Mouse (Mus musculus): ENCODE results near the gene Ctbp2. TPM values are rescaled to one million over a fixed set of nuclear protein-coding genes. Genes with fewer than 3 reads are reported as not detected.
"Not testable (repeated sequence)": the region's sequence is repeated elsewhere in the genome, so short reads cannot be mapped to it uniquely, and the experiment has no call there.

The Ctbp2 gene
- total and polyA plus RNA-seq, 2 experiments from 2014 or later = 29.1 to 64.8 TPM

GRCm38 (mm10) chr7:133101070-133101469 is 23.1 kb downstream of the Ctbp2 start:
- H3K36me3 ChIP-seq (ENCODE audit: insufficient read depth, low read length) = no peaks in the 10 kb centered on the region
- H3K9ac ChIP-seq (replicated peaks; ENCODE audit: low read length, poor library complexity, severe bottlenecking) = no peak overlapping the region
- TF ChIP-seq CTCF (IDR thresholded peaks at IDR 0.05) = no peak
- H3K4me3 ChIP-seq (ENCODE audit: low read depth, low read length) = no peak overlapping the region
- H3K9me3 ChIP-seq (ENCODE audit: low read length) = no peaks in the 10 kb centered on the region
- peaks cover 3% of the 10 kb centered on the region; the same call in 1 of the 2 replicates for H3K4me1 ChIP-seq (ENCODE audit: insufficient read depth, low read length)
- ATAC-seq (ENCODE audit: low FRiP score) (no peak), DNase-seq (ENCODE audit: low spot score) (no peak)
- no peak overlapping the region for H3K4me2 ChIP-seq (ENCODE audit: low read depth, low read length, poor library complexity, severe bottlenecking)
- no peaks in the 10 kb centered on the region for H3K27me3 ChIP-seq (ENCODE audit: insufficient read depth, low read length)
- WGBS = 86% methylated on average over 6 of the region's 6 CpGs
- H3K27ac ChIP-seq (ENCODE audit: low read depth, low read length) = no peak overlapping the region

- Histone ChIP-seq H3K4me3 (ENCODE audit: low read depth, low read length) (no peak overlapping the region), H3K36me3 (ENCODE audit: insufficient read depth, low read length) (no peaks in the 10 kb centered on the region), H3K4me1 (ENCODE audit: insufficient read depth, low read length) (peaks cover 3% of the 10 kb centered on the region; the same call in 1 of the 2 replicates), H3K9me3 (ENCODE audit: low read length) (no peaks in the 10 kb centered on the region), H3K4me2 (ENCODE audit: low read depth, low read length, poor library complexity, severe bottlenecking) (no peak overlapping the region), H3K27me3 (ENCODE audit: insufficient read depth, low read length) (no peaks in the 10 kb centered on the region), H3K27ac (ENCODE audit: low read depth, low read length) (no peak overlapping the region), H3K9ac (replicated peaks; ENCODE audit: low read length, poor library complexity, severe bottlenecking) (no peak overlapping the region)
- WGBS = 63% methylated on average over 6 of the region's 6 CpGs
- no peak for TF ChIP-seq CTCF (IDR thresholded peaks at IDR 0.05)
- ATAC-seq (ENCODE audit: low FRiP score) (no peak), DNase-seq (ENCODE audit: low spot score) (no peak)
Measured at GRCm38 (mm10) chr7:133100178-133100577, 24.0 kb downstream of the Ctbp2 start.

- no peaks in the 10 kb centered on the region for H3K9me3 ChIP-seq (ENCODE audit: low read length)
- 0 out of 2 replicates have a peak overlapping the region, but pooled peaks have one; percentile 3 for H3K27ac ChIP-seq (ENCODE audit: low read depth, low read length)
- ATAC-seq (ENCODE audit: low FRiP score) (no peak), DNase-seq (ENCODE audit: low spot score) (no peak)
- TF ChIP-seq CTCF (IDR thresholded peaks at IDR 0.05) = no peak
- WGBS = 49% methylated on average over 4 of the region's 4 CpGs
- no peak overlapping the region for H3K4me3 ChIP-seq (ENCODE audit: low read depth, low read length)
- no peak overlapping the region for H3K4me2 ChIP-seq (ENCODE audit: low read depth, low read length, poor library complexity, severe bottlenecking)
- H3K36me3 ChIP-seq (ENCODE audit: insufficient read depth, low read length) = no peaks in the 10 kb centered on the region
- H3K27me3 ChIP-seq (ENCODE audit: insufficient read depth, low read length) = no peaks in the 10 kb centered on the region
- H3K9ac ChIP-seq (replicated peaks; ENCODE audit: low read length, poor library complexity, severe bottlenecking) = no peak overlapping the region
- H3K4me1 ChIP-seq (ENCODE audit: insufficient read depth, low read length) = peaks cover 3% of the 10 kb centered on the region; the same call in 1 of the 2 replicates
Measured at GRCm38 (mm10) chr7:133099266-133099665, 24.9 kb downstream of the Ctbp2 start.

- Histone ChIP-seq H3K4me3 (ENCODE audit: low read depth, low read length) (no peak overlapping the region), H3K36me3 (ENCODE audit: insufficient read depth, low read length) (no peaks in the 10 kb centered on the region), H3K4me1 (ENCODE audit: insufficient read depth, low read length) (peaks cover 3% of the 10 kb centered on the region; the same call in 1 of the 2 replicates), H3K4me2 (ENCODE audit: low read depth, low read length, poor library complexity, severe bottlenecking) (no peak overlapping the region), H3K27ac (ENCODE audit: low read depth, low read length) (no peak overlapping the region), H3K27me3 (ENCODE audit: insufficient read depth, low read length) (no peaks in the 10 kb centered on the region), H3K9ac (replicated peaks; ENCODE audit: low read length, poor library complexity, severe bottlenecking) (no peak overlapping the region), H3K9me3 (ENCODE audit: low read length) (no peaks in the 10 kb centered on the region)
- TF ChIP-seq CTCF (IDR thresholded peaks at IDR 0.05) = no peak
- WGBS = 86% methylated on average over 12 of the region's 12 CpGs
- DNase-seq (ENCODE audit: low spot score) (no peak), ATAC-seq (ENCODE audit: low FRiP score) (no peak)
Measured at GRCm38 (mm10) chr7:133098118-133098793, 25.9 kb downstream of the Ctbp2 start.

GRCm38 (mm10) chr7:133095610-133096009 is 28.5 kb downstream of the Ctbp2 start:
- not testable (repeated sequence) for H3K27ac ChIP-seq (ENCODE audit: low read depth, low read length); DNase-seq (ENCODE audit: low spot score); ATAC-seq (ENCODE audit: low FRiP score); H3K4me1 ChIP-seq (ENCODE audit: insufficient read depth, low read length); H3K9me3 ChIP-seq (ENCODE audit: low read length); H3K9ac ChIP-seq (replicated peaks; ENCODE audit: low read length, poor library complexity, severe bottlenecking); H3K4me3 ChIP-seq (ENCODE audit: low read depth, low read length); H3K4me2 ChIP-seq (ENCODE audit: low read depth, low read length, poor library complexity, severe bottlenecking); H3K36me3 ChIP-seq (ENCODE audit: insufficient read depth, low read length); H3K27me3 ChIP-seq (ENCODE audit: insufficient read depth, low read length)
- WGBS = 91% methylated on average over 7 of the region's 7 CpGs

GRCm38 (mm10) chr7:133094711-133095495 is 29.3 kb downstream of the Ctbp2 start:
- Histone ChIP-seq H3K36me3 (ENCODE audit: insufficient read depth, low read length) (no peaks in the 10 kb centered on the region), H3K4me3 (ENCODE audit: low read depth, low read length) (no peak overlapping the region), H3K4me2 (ENCODE audit: low read depth, low read length, poor library complexity, severe bottlenecking) (no peak overlapping the region), H3K9me3 (ENCODE audit: low read length) (no peaks in the 10 kb centered on the region), H3K27ac (ENCODE audit: low read depth, low read length) (no peak overlapping the region), H3K9ac (replicated peaks; ENCODE audit: low read length, poor library complexity, severe bottlenecking) (no peak overlapping the region), H3K4me1 (ENCODE audit: insufficient read depth, low read length) (peaks cover 4% of the 10 kb centered on the region; the same call in 1 of the 2 replicates), H3K27me3 (ENCODE audit: insufficient read depth, low read length) (no peaks in the 10 kb centered on the region)
- no peak for TF ChIP-seq CTCF (IDR thresholded peaks at IDR 0.05)
- no peak for DNase-seq (ENCODE audit: low spot score)
- no peak for ATAC-seq (ENCODE audit: low FRiP score)
- 84% methylated on average over 9 of the region's 9 CpGs for WGBS

Data from midbrain, postnatal 0 days (tissue).